Mouse (Mus musculus) C3H10T1/2 (cell line): Measurements from ENCODE around the gene Heatr3. TPM values are rescaled to one million over a fixed set of nuclear protein-coding genes. Genes with fewer than 3 reads are reported as not detected.

Experiments used
- polyA plus RNA-seq, 2 experiments: library from polyadenylated mRNA; unstranded; fragments of >200 nt; fragmentation: generic; extraction: Trizol; gene quantifications; one replicate each; pipeline ENCODE4 v1.2.1; 2012; ENCODE audit warnings: missing spikeins in 2 of 2

Gene Heatr3
- 10 to 100 TPM in 1 of 2 experiments, 1 to 10 TPM in 1; 8.0 to 19.2 TPM for polyA plus RNA-seq

DNA sequence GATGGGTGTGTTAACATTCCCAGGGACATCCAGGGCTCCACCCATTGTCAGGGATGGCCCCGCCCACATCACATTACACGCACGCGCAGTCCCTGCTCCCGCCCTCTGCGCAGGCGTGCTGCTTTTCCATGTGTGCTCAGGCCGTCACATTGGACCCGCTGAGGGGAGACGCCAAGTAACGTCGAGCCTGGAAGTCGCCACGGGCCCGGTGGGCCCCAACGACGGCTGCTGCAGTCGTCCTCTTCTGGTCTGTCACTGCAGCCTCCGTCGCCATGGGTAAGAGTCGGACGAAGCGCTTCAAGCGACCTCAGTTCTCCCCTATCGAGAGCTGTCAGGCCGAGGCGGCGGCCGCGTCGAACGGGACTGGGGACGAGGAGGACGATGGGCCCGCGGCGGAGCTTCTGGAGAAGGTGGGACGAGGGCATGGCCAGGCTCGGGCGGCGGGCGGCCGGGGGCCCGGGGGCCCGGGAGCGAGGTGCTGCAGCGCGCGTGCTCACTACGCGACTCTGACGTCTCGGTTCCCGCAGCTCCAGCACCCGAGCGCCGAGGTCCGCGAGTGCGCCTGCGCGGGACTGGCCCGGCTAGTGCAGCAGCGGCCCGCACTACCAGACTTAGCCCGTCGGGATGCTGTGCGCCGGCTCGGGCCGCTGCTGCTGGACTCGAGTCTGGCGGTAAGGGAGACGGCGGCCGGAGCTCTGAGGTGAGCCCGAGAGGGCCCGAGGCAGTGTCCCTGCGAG is at the start of gene Heatr3:
Heatr3 (plus strand) TSS at position 108 of the 737 bp plus-strand sequence.

GRCm38 (mm10) chr8:88118456-88119036 is 19.1 kb upstream of the Heatr3 start, which contains the start of gene Cnep1r1:
Cnep1r1 (plus strand) TSS chr8:88118769.

DNA sequence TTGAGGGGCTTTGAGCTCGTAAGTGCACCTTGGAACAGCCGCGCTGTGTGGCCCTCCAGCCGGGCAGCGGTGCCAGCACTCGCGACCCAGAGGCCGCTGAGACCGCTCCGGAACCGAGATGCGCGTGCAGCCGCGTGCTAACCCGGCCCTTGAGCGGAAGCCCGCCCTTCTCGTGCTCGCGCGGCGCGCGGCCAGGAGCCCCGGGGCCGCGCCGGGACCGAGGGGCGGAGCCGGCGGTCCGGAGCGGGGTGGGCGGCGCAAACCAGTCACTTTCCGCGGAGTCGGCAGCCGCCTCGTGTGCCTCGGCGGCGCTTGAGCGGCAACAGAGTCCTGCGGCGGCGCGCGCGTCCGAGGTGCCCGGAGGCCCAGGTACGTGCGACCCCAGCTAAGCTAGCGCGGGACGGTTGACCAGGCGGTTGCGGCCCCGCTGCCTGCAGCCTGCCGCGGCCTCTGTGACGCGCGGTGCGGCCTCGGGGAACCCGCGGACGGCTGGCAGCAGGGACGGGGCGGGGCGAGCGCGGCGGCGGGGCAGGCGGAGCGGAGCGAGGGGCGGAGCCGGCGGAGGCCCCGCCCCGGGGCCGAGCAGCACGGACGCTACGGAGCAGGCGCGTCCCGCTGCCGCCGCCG is 61.4 kb downstream of the Heatr3 start, which contains the start of gene Tent4b:
Tent4b (plus strand) TSS at position 269 of the 627 bp plus-strand sequence.

Other genes with a start within 250 kb of the Heatr3 start
- gene Zfp423, start 178.3 kb upstream of the Heatr3 start, polyA plus RNA-seq, result 1 to 10 TPM in 1 of 2 experiments, under 1 TPM in 1; 0.20 to 2.8 TPM
- 10 to 100 TPM in 1 of 2 experiments, 1 to 10 TPM in 1; 1.8 to 19.1 TPM for gene Cnep1r1, start 19.1 kb upstream of the Heatr3 start, polyA plus RNA-seq
- 1 to 10 TPM in 1 of 2 experiments, under 1 TPM in 1; 0.46 to 3.6 TPM for gene Tent4b, start 61.4 kb downstream of the Heatr3 start, polyA plus RNA-seq
- 10 to 100 TPM in 1 of 2 experiments, 1 to 10 TPM in 1; 2.4 to 13.2 TPM for gene Adcy7, start 134.5 kb downstream of the Heatr3 start, polyA plus RNA-seq
- gene Brd7, start 224.3 kb downstream of the Heatr3 start, polyA plus RNA-seq, result 10 to 100 TPM in 1 of 2 experiments, 1 to 10 TPM in 1; 7.1 to 40.5 TPM